Mouse (Mus musculus): Measurements from ENCODE around the gene Mylpf.
A peak's percentile ranks its signal among the peaks of the same experiment; 100 is the strongest.

Mylpf gene

GRCm38 (mm10) chr7:127228615-127229303 is 20.1 kb downstream of the Mylpf start:
- peak; percentile 83 for DNase-seq

GRCm38 (mm10) chr7:127231376-127231775 is 22.7 kb downstream of the Mylpf start:
- peak; percentile 34 for DNase-seq

GRCm38 (mm10) chr7:127231826-127232621 is 23.3 kb downstream of the Mylpf start:
- no peak for DNase-seq

- peak; percentile 83 for DNase-seq
Measured at GRCm38 (mm10) chr7:127232622-127233367, 24.1 kb downstream of the Mylpf start, which contains the start of the genes Zfp553 and Sept1. Zfp553 (plus strand) TSS chr7:127233061. Sept1 (minus strand) TSS chr7:127233130.

- DNase-seq: peak; percentile 59
Measured at GRCm38 (mm10) chr7:127233368-127233749, 24.7 kb downstream of the Mylpf start.

- DNase-seq: no peak
Measured at GRCm38 (mm10) chr7:127233765-127234164, 25.1 kb downstream of the Mylpf start.

- DNase-seq: no peak
Measured at GRCm38 (mm10) chr7:127234777-127235176, 26.1 kb downstream of the Mylpf start.

GRCm38 (mm10) chr7:127243361-127243867 is 34.7 kb downstream of the Mylpf start:
- DNase-seq: no peak

- DNase-seq: peak; percentile 95
Measured at GRCm38 (mm10) chr7:127243870-127244657, 35.4 kb downstream of the Mylpf start, which contains the start of gene Zfp771. Zfp771 (plus strand) TSS chr7:127244274.

GRCm38 (mm10) chr7:127244658-127245510 is 36.2 kb downstream of the Mylpf start:
- peak; percentile 67 for DNase-seq

GRCm38 (mm10) chr7:127250511-127250910 is 41.8 kb downstream of the Mylpf start:
- DNase-seq: peak; percentile 33

- no peak for DNase-seq
Measured at GRCm38 (mm10) chr7:127252414-127252813, 43.7 kb downstream of the Mylpf start.

- DNase-seq: no peak
Measured at GRCm38 (mm10) chr7:127253341-127253740, 44.7 kb downstream of the Mylpf start.

- DNase-seq: peak; percentile 94
Measured at GRCm38 (mm10) chr7:127253821-127254769, 45.4 kb downstream of the Mylpf start.

- DNase-seq: no peak
Measured at GRCm38 (mm10) chr7:127255008-127255407, 46.3 kb downstream of the Mylpf start.

GRCm38 (mm10) chr7:127255965-127256364 is 47.3 kb downstream of the Mylpf start:
- DNase-seq: no peak

- no peak for DNase-seq
Measured at GRCm38 (mm10) chr7:127256518-127256917, 47.8 kb downstream of the Mylpf start.

- peak; percentile 39 for DNase-seq
Measured at GRCm38 (mm10) chr7:127259186-127259905, 50.7 kb downstream of the Mylpf start.

All from cerebellum, adult 9-10 months (tissue).